Mouse (Mus musculus) stomach, embryonic 15.5 days (tissue): ENCODE data around the gene Dpagt1. TPM values are rescaled to one million over a fixed set of nuclear protein-coding genes. Genes with fewer than 3 reads are reported as not detected.
A peak's percentile ranks its signal among the peaks of the same experiment; 100 is the strongest.
"Not testable (repeated sequence)": the region's sequence is repeated elsewhere in the genome, so short reads cannot be mapped to it uniquely, and the experiment has no call there.

Source experiments
- ATAC-seq: fragments of 200-750 bp; cut with Nextera tagmentation; 2 replicates; pipeline ENCODE4 v1.8.0; 2017; ENCODE audit warnings: low read depth, moderate number of reproducible peaks, moderate TSS enrichment; ENCODE audit not compliant: insufficient read depth, low FRiP score
- H3K27ac ChIP-seq: fragments of 300-500 bp; sonication (generic); 2 replicates; pipeline ENCODE4 v1.5.1; 2015; ENCODE audit warnings: mild to moderate bottlenecking, inconsistent platforms
- H3K27me3 ChIP-seq: fragments of 300-500 bp; sonication (generic); replicated peaks from 2 replicates; pipeline ENCODE4 v1.6.1; 2015; ENCODE audit warnings: inconsistent platforms
- H3K36me3 ChIP-seq: fragments of 300-500 bp; sonication (generic); 2 replicates; pipeline ENCODE4 v1.6.1; 2015; ENCODE audit warnings: inconsistent platforms
- H3K4me1 ChIP-seq: fragments of 300-500 bp; sonication (generic); 2 replicates; pipeline ENCODE4 v1.6.1; 2015; ENCODE audit warnings: inconsistent platforms
- H3K4me2 ChIP-seq: fragments of 300-500 bp; sonication (generic); 2 replicates; pipeline ENCODE4 v1.6.1; 2015; ENCODE audit warnings: mild to moderate bottlenecking, inconsistent platforms
- H3K4me3 ChIP-seq: fragments of 300-500 bp; sonication (generic); replicated peaks from 2 replicates; pipeline ENCODE4 v1.5.1; 2015; ENCODE audit warnings: inconsistent platforms
- H3K9ac ChIP-seq: fragments of 300-500 bp; sonication (generic); 2 replicates; pipeline ENCODE4 v1.6.1; 2015; ENCODE audit warnings: inconsistent platforms
- H3K9me3 ChIP-seq: fragments of 300-500 bp; sonication (generic); 2 replicates; pipeline ENCODE4 v1.6.1; 2016; ENCODE audit warnings: inconsistent platforms
- WGBS: fragments of 180-500 bp; shearing (Covaris S2); methylation state at CpG from one replicate; pipeline ENCODE4 v1.1.7; 2015; 5-methylcytosine and 5-hydroxymethylcytosine counted together
- polyA plus RNA-seq: library from polyadenylated mRNA; unstranded; fragments of >200 nt; fragmentation: Nextera tagmentation; extraction: Ambion mirVana; gene quantifications from 2 replicates; pipeline ENCODE4 v1.2.1, GENCODE M21; 2015

Dpagt1 gene
- 33.2 and 33.5 TPM in 2 replicates for polyA plus RNA-seq

DNA sequence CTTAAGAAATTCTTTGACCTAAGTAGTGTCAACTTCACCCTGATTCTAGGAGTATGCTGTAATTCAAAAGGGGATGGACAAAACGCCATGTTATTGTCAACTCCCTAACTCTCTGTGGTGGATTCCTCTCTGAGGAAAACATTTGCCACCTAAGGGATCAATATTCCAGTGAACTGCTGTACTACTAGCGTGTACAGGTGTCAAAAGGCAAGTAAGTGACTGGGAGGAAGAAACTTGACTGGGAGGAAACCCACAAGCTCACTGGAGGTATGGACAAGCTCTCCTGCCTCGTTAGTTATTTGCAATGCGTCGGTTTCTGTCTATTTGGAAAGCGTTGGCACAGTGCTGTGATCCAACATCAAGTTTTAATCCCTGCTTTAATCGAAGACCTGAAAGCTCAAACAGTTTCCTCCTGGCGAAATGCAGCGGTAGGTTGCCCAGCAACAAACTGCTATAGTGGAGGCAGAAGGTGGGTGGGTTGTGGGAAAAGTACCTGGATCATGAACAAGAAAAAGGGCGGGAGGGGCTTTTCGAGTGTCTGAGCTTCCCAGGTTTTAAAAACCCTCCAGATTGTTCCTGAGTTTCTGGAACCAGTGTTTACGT lies at the start of gene Dpagt1:
TSS of gene Dpagt1 (plus strand) at position 252 of the 603 bp plus-strand sequence.
- ATAC-seq: peak; percentile 36; the same call in 1 of the 2 replicates
- Histone ChIP-seq H3K9ac (peak within 1 kb of the TSS; percentile 63), H3K27me3 (no peaks in the 10 kb centered on the region), H3K4me3 (peak within 1 kb of the TSS; percentile 72), H3K36me3 (peaks cover 3% of the 10 kb centered on the region; the same call in 1 of the 2 replicates), H3K4me2 (peak within 1 kb of the TSS; percentile 74), H3K27ac (peak within 1 kb of the TSS; percentile 95), H3K9me3 (no peaks in the 10 kb centered on the region), H3K4me1 (peaks cover 16% of the 10 kb centered on the region)
- WGBS: 2% methylated on average over 12 of the region's 12 CpGs

DNA sequence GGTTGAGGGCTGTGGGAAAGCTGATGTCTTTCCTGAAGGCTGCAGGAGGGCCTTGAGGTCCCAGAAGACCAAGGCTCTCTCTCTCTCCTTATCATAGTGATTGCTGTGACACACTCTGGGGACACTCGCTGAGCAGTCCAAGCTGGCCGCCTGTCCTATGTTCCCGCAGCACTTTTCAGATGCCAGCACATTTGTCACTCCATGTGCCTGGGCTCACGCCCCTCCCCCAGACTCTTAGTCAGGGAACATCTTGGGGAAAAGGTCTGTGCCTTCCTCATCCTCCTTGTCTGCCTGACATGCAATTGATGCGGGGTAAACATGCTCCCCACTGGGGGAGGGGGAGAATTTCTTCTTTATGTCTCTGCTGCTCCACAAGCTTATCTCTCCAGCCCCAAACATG lies 42.6 kb upstream of the Dpagt1 start:
- Histone ChIP-seq H3K27ac (no peak overlapping the region), H3K4me3 (no peak overlapping the region), H3K27me3 (0 out of 2 replicates have a peak, but pooled peaks cover 10% of the 10 kb centered on the region), H3K4me2 (no peak overlapping the region), H3K4me1 (peaks cover 17% of the 10 kb centered on the region), H3K9ac (no peak overlapping the region), H3K9me3 (no peaks in the 10 kb centered on the region), H3K36me3 (no peaks in the 10 kb centered on the region)
- WGBS: 59% methylated on average over 5 of the region's 5 CpGs
- no peak for ATAC-seq

DNA sequence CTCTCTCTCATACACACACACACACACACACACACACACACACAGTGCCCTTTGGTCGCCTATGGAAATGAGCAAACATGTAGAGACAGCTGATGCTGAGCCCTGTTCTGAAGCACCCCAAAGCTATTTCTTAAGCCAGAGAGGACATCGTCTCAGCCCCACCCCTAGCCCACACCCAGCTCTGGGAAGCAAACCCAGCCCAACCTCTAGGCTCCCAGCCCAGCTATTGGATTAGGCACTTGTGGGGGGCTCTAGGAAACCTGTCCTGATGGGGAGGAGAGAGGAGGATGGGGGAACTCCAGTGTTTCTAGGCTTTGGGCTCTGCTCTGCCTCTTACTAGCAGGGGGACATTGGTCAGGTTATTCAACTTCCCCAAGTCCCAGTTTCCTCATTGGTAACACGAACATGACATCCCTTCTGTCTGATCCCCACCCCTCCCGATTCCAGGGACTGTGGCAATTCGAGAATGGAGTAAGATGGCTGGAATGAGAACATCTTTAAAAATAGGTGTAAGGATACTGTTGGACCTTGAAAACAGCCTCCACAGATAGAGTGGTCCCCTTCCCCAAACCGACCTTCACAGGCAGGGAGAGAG lies 39.5 kb upstream of the Dpagt1 start:
- Histone ChIP-seq H3K27ac (no peak overlapping the region), H3K4me2 (peak overlapping the region; percentile 10; the same call in 1 of the 2 replicates), H3K9ac (no peak overlapping the region), H3K9me3 (no peaks in the 10 kb centered on the region), H3K4me3 (peak overlapping the region; percentile 66; the same call in 1 of the 2 replicates), H3K27me3 (0 out of 2 replicates have a peak, but pooled peaks cover 10% of the 10 kb centered on the region), H3K36me3 (0 out of 2 replicates have a peak, but pooled peaks cover 5% of the 10 kb centered on the region), H3K4me1 (peaks cover 26% of the 10 kb centered on the region)
- no peak for ATAC-seq
- 19% methylated on average over 6 of the region's 6 CpGs for WGBS

DNA sequence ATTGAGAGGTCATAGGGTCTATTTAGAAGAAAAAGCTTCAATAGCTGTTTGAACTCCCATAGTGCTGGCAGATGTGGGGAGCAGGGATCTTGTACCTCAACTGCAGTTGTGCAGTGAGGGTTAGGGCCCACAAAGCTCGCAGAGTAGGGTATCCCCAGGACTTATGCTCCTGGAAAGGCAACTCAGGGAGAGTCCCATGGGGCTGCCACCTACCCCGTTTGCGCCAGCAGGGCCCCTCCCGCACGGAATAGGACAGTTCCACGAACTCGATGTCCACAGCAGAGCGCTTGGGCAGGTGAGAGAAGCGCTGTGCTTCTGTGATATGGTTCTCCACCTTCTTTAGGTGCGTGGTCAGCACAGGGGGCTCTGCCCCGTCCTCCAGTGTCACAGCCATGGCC lies 38.8 kb upstream of the Dpagt1 start:
- 16% methylated on average over 11 of the region's 11 CpGs for WGBS
- H3K9me3 ChIP-seq: no peaks in the 10 kb centered on the region
- 0 out of 2 replicates have a peak, but pooled peaks cover 10% of the 10 kb centered on the region for H3K27me3 ChIP-seq
- 0 out of 2 replicates have a peak, but pooled peaks have one; percentile 1 for ATAC-seq
- H3K27ac ChIP-seq: no peak overlapping the region
- H3K4me2 ChIP-seq: peak overlapping the region; percentile 98
- H3K9ac ChIP-seq: peak overlapping the region; percentile 42; the same call in 1 of the 2 replicates
- 0 out of 2 replicates have a peak, but pooled peaks cover 5% of the 10 kb centered on the region for H3K36me3 ChIP-seq
- H3K4me1 ChIP-seq: peaks cover 26% of the 10 kb centered on the region
- peak overlapping the region; percentile 66 for H3K4me3 ChIP-seq

DNA sequence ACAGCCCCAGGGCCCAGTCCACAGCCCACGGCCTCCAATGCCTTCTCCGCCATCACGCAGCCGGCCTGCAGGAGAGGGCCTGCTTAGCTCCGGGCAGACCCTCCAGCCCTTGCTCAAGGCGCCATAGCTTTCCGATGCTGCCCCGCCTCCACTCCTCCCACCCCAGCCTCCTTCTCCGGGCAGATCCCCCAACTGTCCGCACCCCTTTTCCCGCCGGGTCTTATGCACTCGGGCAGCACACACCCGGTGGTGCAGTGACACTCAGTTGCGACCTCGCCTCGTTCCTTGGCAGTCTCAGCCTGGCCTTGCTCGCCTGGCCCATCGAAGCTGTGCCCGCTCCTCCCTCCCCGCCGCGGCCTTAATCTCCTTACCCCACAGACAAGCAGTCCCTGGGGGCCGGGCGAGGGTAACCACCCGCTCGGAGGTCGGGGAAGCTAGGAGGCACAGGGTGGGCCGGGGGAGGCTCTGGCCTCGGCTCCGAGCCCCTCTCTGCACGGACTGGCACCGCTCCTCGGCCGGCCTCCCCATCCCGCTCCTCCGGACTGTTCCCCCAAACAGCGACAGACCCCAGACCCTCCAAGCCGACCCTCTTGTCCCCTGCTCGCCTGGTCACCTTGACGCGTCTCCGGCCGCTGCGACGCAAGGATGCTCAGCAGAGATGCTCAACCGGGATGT lies 38.3 kb upstream of the Dpagt1 start:
- Histone ChIP-seq H3K4me2 (peak overlapping the region; percentile 98), H3K9ac (peak overlapping the region; percentile 42), H3K4me3 (peak overlapping the region; percentile 66), H3K9me3 (no peaks in the 10 kb centered on the region), H3K36me3 (0 out of 2 replicates have a peak, but pooled peaks cover 7% of the 10 kb centered on the region), H3K27me3 (0 out of 2 replicates have a peak, but pooled peaks cover 10% of the 10 kb centered on the region), H3K4me1 (peaks cover 26% of the 10 kb centered on the region), H3K27ac (no peak overlapping the region)
- peak; percentile 23 for ATAC-seq
- under 1% methylated on average over 46 of the region's 47 CpGs for WGBS

DNA sequence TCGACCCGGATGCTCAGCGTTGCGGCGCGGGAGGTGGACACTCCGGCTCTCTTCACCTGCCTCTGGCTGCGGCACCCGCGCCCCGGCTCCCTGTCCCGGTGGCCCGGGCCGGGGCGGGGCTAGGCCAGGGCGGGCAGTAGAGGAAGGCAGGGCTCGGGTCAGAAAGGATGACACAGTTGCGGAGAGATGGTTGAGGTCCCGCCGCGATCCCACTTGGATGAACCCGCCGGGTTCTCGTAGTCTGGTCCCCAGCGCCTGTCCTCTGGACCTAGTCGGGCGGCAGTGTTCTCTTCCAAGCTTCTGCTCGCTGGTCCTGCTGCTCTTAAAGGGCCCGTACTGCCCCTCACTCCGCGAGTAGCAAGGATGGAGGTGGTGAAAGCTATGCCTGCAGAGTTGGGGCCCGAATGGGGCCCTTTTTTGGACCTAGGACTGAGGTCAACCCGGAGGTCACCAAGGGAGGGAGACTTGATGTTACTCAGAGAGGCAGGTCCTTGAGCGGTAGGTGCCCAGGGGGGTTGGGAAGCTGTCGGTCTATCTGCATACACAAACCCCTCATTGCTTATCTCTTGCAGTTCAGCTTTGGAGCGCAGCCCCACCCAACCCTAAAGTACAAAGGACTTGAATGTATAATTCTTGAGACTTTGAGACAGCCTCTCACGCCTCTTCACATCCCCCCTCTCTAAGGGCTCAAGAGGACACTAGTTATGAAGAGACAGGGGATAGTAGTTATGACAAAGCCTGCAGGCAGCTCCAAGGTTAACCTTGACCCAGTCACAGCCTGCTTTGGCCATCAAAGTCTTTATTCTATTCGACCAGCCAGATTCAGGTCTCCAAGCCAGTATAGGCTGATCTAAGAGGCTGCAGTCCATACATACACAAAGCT lies 37.5 kb upstream of the Dpagt1 start, which contains the start of gene Abcg4:
TSS of gene Abcg4 (minus strand) at position 540 of the 883 bp plus-strand sequence.
- peak within 1 kb of the TSS; percentile 98 for H3K4me2 ChIP-seq
- H3K4me1 ChIP-seq: peaks cover 26% of the 10 kb centered on the region
- under 1% methylated on average over 38 of the region's 38 CpGs for WGBS
- peak within 1 kb of the TSS; percentile 42 for H3K9ac ChIP-seq
- H3K9me3 ChIP-seq: no peaks in the 10 kb centered on the region
- peaks cover 15% of the 10 kb centered on the region; the same call in 1 of the 2 replicates for H3K36me3 ChIP-seq
- 0 out of 2 replicates have a peak, but pooled peaks cover 10% of the 10 kb centered on the region for H3K27me3 ChIP-seq
- H3K27ac ChIP-seq: no peak within 1 kb of the TSS
- ATAC-seq: peak; percentile 78
- peak within 1 kb of the TSS; percentile 66 for H3K4me3 ChIP-seq

DNA sequence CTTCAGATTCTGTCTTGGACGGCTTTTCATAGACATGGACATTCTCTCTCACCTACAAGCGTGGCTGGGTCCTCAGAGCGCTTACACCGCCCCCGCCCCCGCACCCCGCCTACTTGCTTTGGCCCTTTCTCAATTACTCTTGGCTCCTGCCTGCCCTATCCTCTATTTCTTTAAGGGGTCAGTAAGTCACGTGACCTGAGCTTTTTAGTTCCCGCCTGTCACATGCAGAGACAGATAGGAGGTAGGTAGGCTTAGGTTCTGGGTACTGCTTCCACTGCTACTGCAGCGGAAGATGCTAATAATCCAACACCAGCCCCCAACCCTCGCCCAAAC lies 36.9 kb upstream of the Dpagt1 start:
- Histone ChIP-seq H3K9me3 (no peaks in the 10 kb centered on the region), H3K36me3 (peaks cover 21% of the 10 kb centered on the region), H3K27me3 (0 out of 2 replicates have a peak, but pooled peaks cover 10% of the 10 kb centered on the region), H3K4me1 (peaks cover 26% of the 10 kb centered on the region), H3K27ac (no peak overlapping the region), H3K4me3 (0 out of 2 replicates have a peak overlapping the region, but pooled peaks have one; percentile 66), H3K9ac (no peak overlapping the region), H3K4me2 (peak overlapping the region; percentile 98)
- 16% methylated on average over 11 of the region's 11 CpGs for WGBS
- ATAC-seq: 0 out of 2 replicates have a peak, but pooled peaks have one; percentile 11

DNA sequence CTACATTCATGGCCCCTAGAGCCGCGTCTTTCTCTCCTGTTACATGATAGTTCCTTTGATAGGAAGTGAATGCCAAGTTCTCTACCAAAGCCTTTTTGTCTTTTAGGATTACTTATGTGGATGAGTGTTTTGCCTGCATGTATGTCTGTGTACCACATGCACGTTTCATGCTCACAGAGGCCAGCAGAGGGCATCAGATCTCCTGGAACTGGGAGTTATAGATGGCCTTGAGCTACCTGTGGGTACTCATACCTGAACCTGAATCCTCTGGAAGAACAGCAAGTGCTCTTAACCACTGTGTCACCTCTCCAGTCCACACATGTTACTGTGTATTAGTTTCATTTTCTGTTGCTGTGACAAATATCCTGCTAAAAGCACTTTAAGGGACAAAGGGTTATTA lies 33.3 kb upstream of the Dpagt1 start:
- Histone ChIP-seq H3K9ac (no peak overlapping the region), H3K4me3 (no peak overlapping the region), H3K36me3 (peaks cover 46% of the 10 kb centered on the region), H3K4me1 (peaks cover 16% of the 10 kb centered on the region), H3K27ac (no peak overlapping the region), H3K9me3 (no peaks in the 10 kb centered on the region), H3K4me2 (no peak overlapping the region), H3K27me3 (0 out of 2 replicates have a peak, but pooled peaks cover 6% of the 10 kb centered on the region)
- no peak for ATAC-seq
- WGBS: 70% methylated on average over 3 of the region's 3 CpGs

GRCm38 (mm10) chr9:44300001-44300400 lies 25.8 kb upstream of the Dpagt1 start:
- H3K36me3 ChIP-seq: peaks cover 53% of the 10 kb centered on the region
- ATAC-seq: not testable (repeated sequence)
- WGBS: 93% methylated on average over 3 of the region's 3 CpGs

DNA sequence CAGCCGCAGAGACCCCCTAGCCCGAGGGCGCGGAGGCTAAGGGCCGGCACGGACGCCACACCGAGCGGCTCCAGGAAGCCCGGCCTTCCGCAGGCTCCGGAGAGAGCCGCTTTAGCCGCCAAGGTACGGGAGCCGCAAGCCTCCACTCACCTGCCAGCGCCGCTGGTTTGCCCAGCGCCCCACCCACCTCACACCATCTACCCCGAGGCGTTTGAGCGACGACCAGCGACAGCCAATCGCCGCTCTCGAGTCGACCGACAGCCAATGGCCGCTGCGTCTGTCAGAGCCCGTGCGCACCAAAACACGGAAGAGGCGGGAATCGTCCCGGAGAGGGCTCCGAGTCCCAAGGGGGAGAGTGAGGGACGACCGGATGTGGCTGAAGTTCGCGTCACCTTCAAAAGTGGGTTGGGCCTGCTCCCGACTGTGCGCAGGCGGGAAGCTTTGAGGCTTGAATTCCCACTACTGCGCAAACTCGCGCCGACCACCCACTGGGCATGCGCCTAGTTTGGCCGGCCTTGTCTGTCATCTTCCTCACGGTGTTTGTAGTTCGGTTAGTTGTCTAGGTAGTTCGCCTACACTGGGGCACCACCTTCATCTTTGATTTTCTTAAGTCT lies 20.2 kb upstream of the Dpagt1 start, which contains the start of gene Hinfp:
TSS of gene Hinfp (minus strand) at position 206 of the 614 bp plus-strand sequence.
- Histone ChIP-seq H3K9ac (peak within 1 kb of the TSS; percentile 75), H3K27ac (peak within 1 kb of the TSS; percentile 85), H3K9me3 (no peaks in the 10 kb centered on the region), H3K4me3 (peak within 1 kb of the TSS; percentile 100), H3K27me3 (no peaks in the 10 kb centered on the region), H3K4me2 (peak within 1 kb of the TSS; percentile 74), H3K4me1 (peaks cover 12% of the 10 kb centered on the region), H3K36me3 (peaks cover 14% of the 10 kb centered on the region)
- ATAC-seq: peak; percentile 99
- under 1% methylated on average over 54 of the region's 54 CpGs for WGBS

More at GRCm38 (mm10) chr9:44300001-44300400, 25.8 kb upstream of the Dpagt1 start:
- H3K27me3 ChIP-seq, H3K9ac ChIP-seq, H3K4me1 ChIP-seq, H3K9me3 ChIP-seq, H3K4me3 ChIP-seq, H3K4me2 ChIP-seq, H3K27ac ChIP-seq: not testable (repeated sequence)
